ENCODE assay signal across 8 mouse cellular contexts in genomic region chr7:130546421-130546790, GRCm38 (mm10). TPM values are rescaled to one million over a fixed set of nuclear protein-coding genes. Genes with fewer than 3 reads are reported as not detected.
DNase-seq lines count a peak whose midpoint lies in the region; ATAC-seq and TF ChIP-seq lines count a peak whose summit lies in the region.

No protein-coding gene starts in this region.

- peaks cover 14% of the 10 kb centered on the region for H3K4me1 ChIP-seq in heart, embryonic 16.5 days (ENCODE audit: control insufficient read depth, insufficient read depth, low read length)
- H3K4me1 ChIP-seq in G1E (ENCODE audit: insufficient read depth, low read depth, low read length): peaks cover 28% of the 10 kb centered on the region
- peaks cover 4% of the 10 kb centered on the region for H3K4me1 ChIP-seq in forebrain, postnatal 0 days (ENCODE audit: insufficient read depth)

- H3K4me2 ChIP-seq in heart, embryonic 16.5 days (ENCODE audit: low read depth, low read length): peak overlapping the region; percentile 81
- H3K4me2 ChIP-seq in forebrain, postnatal 0 days (ENCODE audit: low read depth): peak overlapping the region; percentile 73

- H3K9ac ChIP-seq in heart, embryonic 16.5 days (ENCODE audit: low read length): peak overlapping the region; percentile 99
- peak overlapping the region; percentile 72 for H3K9ac ChIP-seq in forebrain, postnatal 0 days

- no peak for DNase-seq in heart, postnatal 14 days
- no peak for DNase-seq in G1E (ENCODE audit: low spot score)
- DNase-seq in forebrain, postnatal 0 days: no peak
- peak; percentile 12 for DNase-seq in lung, postnatal 36 days
- DNase-seq in spleen, postnatal 4 days (ENCODE audit: low spot score in 2 of 2): no peak
- no peak for DNase-seq in frontal cortex, postnatal 25 days (ENCODE audit: low spot score in 2 of 2)
- no peak for DNase-seq in gastrocnemius, postnatal 36 days

- peak overlapping the region; percentile 100 for H3K27ac ChIP-seq in heart, embryonic 16.5 days (ENCODE audit: low read length)
- H3K27ac ChIP-seq in forebrain, postnatal 0 days (ENCODE audit: low read depth, low read length): peak overlapping the region; percentile 93

- intact Hi-C loops in heart, postnatal 14 days (cut with DNase I): no loop called here
- intact Hi-C loops in gastrocnemius, postnatal 36 days (cut with DNase I): loop anchor here (5.0 kb wide), 1 partner anchor 56 kb away; no protein-coding TSS in a partner anchor

- no peak for TF ChIP-seq CTCF in G1E (IDR thresholded peaks at IDR 0.05; ENCODE audit: low read depth, low read length)
- TF ChIP-seq CTCF in forebrain, postnatal 0 days (IDR thresholded peaks at IDR 0.05; ENCODE audit: low read depth): no peak

- H3K9me3 ChIP-seq in heart, embryonic 16.5 days (replicated peaks; ENCODE audit: control insufficient read depth, low read length): no peaks in the 10 kb centered on the region
- no peaks in the 10 kb centered on the region for H3K9me3 ChIP-seq in G1E (replicated peaks)
- no peaks in the 10 kb centered on the region for H3K9me3 ChIP-seq in forebrain, postnatal 0 days (ENCODE audit: low read length)

- H3K4me3 ChIP-seq in heart, embryonic 16.5 days (ENCODE audit: low read length): peak overlapping the region; percentile 97
- peak overlapping the region; percentile 97 for H3K4me3 ChIP-seq in G1E (ENCODE audit: low read depth, low read length)
- H3K4me3 ChIP-seq in forebrain, postnatal 0 days (ENCODE audit: low read depth, low read length): peak overlapping the region; percentile 91

- ATAC-seq in heart, embryonic 16.5 days (replicated peaks; ENCODE audit: extremely low read depth, insufficient read depth, low FRiP score): no peak
- ATAC-seq in G1E (ENCODE audit: extremely low read depth, insufficient number of reproducible peaks, low FRiP score, poor library complexity, severe bottlenecking): no peak
- no peak for ATAC-seq in forebrain, postnatal 0 days

- 4% methylated on average over 7 of the region's 7 CpGs for WGBS in heart, embryonic 16.5 days
- WGBS in forebrain, postnatal 0 days: 4% methylated on average over 7 of the region's 7 CpGs

- H3K27me3 ChIP-seq in heart, embryonic 16.5 days (ENCODE audit: control insufficient read depth, insufficient read depth, low read length): no peaks in the 10 kb centered on the region
- H3K27me3 ChIP-seq in G1E (ENCODE audit: insufficient read depth, low read length): peaks cover 10% of the 10 kb centered on the region; the same call in 1 of the 2 replicates
- H3K27me3 ChIP-seq in forebrain, postnatal 0 days (ENCODE audit: insufficient read depth, low read length): no peaks in the 10 kb centered on the region

- H3K36me3 ChIP-seq in heart, embryonic 16.5 days (ENCODE audit: control insufficient read depth, insufficient read depth): peaks cover 23% of the 10 kb centered on the region
- H3K36me3 ChIP-seq in G1E (replicated peaks): peaks cover 42% of the 10 kb centered on the region
- H3K36me3 ChIP-seq in forebrain, postnatal 0 days (ENCODE audit: insufficient read depth): no peaks in the 10 kb centered on the region

RNA-seq across cellular contexts. Expression of gene Ate1, which starts 26.2 kb away (rescaled TPM):
- polyA plus RNA-seq in heart, embryonic 16.5 days (2015; fragmentation: Nextera tagmentation; extraction: Ambion mirVana): 49.3 and 50.8 TPM in 2 replicates
- total RNA-seq in heart, postnatal 14 days (2021): 10 to 100 TPM; 29.5 to 32.5 TPM
- total RNA-seq in G1E (2014; fragmentation: Nextera tagmentation): 32.2 and 37.5 TPM in 2 replicates
- total RNA-seq in G1E (2017): 41.4 and 49.9 TPM in 2 replicates
- 3.5 and 5.2 TPM in 2 replicates for polyA plus RNA-seq in G1E (2012)
- total RNA-seq in forebrain, postnatal 0 days (2014; rRNA removed): 44.2 and 50.8 TPM in 2 replicates
- 65.6 and 97.7 TPM in 2 replicates for polyA plus RNA-seq in forebrain, postnatal 0 days (2015; fragmentation: Nextera tagmentation; extraction: Ambion mirVana)
- 10 to 100 TPM; 29.9 to 31.5 TPM for total RNA-seq in gastrocnemius, postnatal 36 days (2021)

RNA-seq across cellular contexts. Expression of gene Nsmce4a, which starts 26.5 kb away (rescaled TPM):
- polyA plus RNA-seq in heart, embryonic 16.5 days (2015; fragmentation: Nextera tagmentation; extraction: Ambion mirVana): 123 and 132 TPM in 2 replicates
- 10 to 100 TPM; 44.3 to 44.4 TPM for total RNA-seq in heart, postnatal 14 days (2021)
- total RNA-seq in G1E (2014; fragmentation: Nextera tagmentation): 75.3 and 77.9 TPM in 2 replicates
- total RNA-seq in G1E (2017): 149 and 167 TPM in 2 replicates
- polyA plus RNA-seq in G1E (2012): 103 and 120 TPM in 2 replicates
- 52.5 and 58.6 TPM in 2 replicates for total RNA-seq in forebrain, postnatal 0 days (2014; rRNA removed)
- polyA plus RNA-seq in forebrain, postnatal 0 days (2015; fragmentation: Nextera tagmentation; extraction: Ambion mirVana): 76.8 and 87.6 TPM in 2 replicates
- total RNA-seq in gastrocnemius, postnatal 36 days (2021): 10 to 100 TPM; 24.8 to 27.0 TPM

RNA-seq across cellular contexts. Expression of gene Tacc2, which starts 30.8 kb away (rescaled TPM):
- 45.0 and 47.0 TPM in 2 replicates for polyA plus RNA-seq in heart, embryonic 16.5 days (2015; fragmentation: Nextera tagmentation; extraction: Ambion mirVana)
- 100 to 1,000 TPM; 316 to 336 TPM for total RNA-seq in heart, postnatal 14 days (2021)
- total RNA-seq in G1E (2014; fragmentation: Nextera tagmentation) (not detected in 2 replicates), G1E (2017) (0.23 and 0.38 TPM in 2 replicates)
- not detected in 2 replicates for polyA plus RNA-seq in G1E (2012)
- 49.1 and 54.1 TPM in 2 replicates for total RNA-seq in forebrain, postnatal 0 days (2014; rRNA removed)
- 51.3 and 60.9 TPM in 2 replicates for polyA plus RNA-seq in forebrain, postnatal 0 days (2015; fragmentation: Nextera tagmentation; extraction: Ambion mirVana)
- 100 to 1,000 TPM; 495 to 686 TPM for total RNA-seq in gastrocnemius, postnatal 36 days (2021)

Comparison
In these comparisons a context has a peak if more than half of its experiments do, and no peak if none do; other contexts are left out.
1. RNA of gene Tacc2, which starts 30.8 kb away (total RNA-seq): 495 to 686 TPM in gastrocnemius, postnatal 36 days, 316 to 336 TPM in heart, postnatal 14 days and 49.1 to 54.1 TPM in forebrain, postnatal 0 days; 0.23 to 0.38 TPM in G1E; every median in the first group is over 10 times any median in the second.
2. Peak in every context shown above with its lines, with median percentiles within 50 percentile points of each other: H3K4me3 ChIP-seq.